Mouse (Mus musculus) heart, postnatal 0 days (tissue): ENCODE measurements around the gene Tbc1d17. TPM values are rescaled to one million over a fixed set of nuclear protein-coding genes. Genes with fewer than 3 reads are reported as not detected.
A peak's percentile ranks its signal among the peaks of the same experiment; 100 is the strongest.

Experiments used
- ATAC-seq: fragments of 200-750 bp; cut with Nextera tagmentation; 2 replicates; pipeline ENCODE4 v1.8.0; 2017; ENCODE audit warnings: low read depth, moderate number of reproducible peaks, moderate library complexity; ENCODE audit not compliant: insufficient read depth
- DNase-seq: peaks from one replicate; pipeline ENCODE4 v3.0.0-alpha.2; 2016; ENCODE audit warnings: low spot score
- H3K27ac ChIP-seq: fragments of 300-500 bp; sonication (generic); 2 replicates; pipeline ENCODE4 v1.5.1; 2014; ENCODE audit warnings: low read depth, mild to moderate bottlenecking
- H3K27me3 ChIP-seq: fragments of 300-500 bp; sonication (generic); 2 replicates; pipeline ENCODE4 v1.6.1; 2014; ENCODE audit warnings: low read length, mixed read lengths; ENCODE audit not compliant: control insufficient read depth, insufficient read depth
- H3K36me3 ChIP-seq: fragments of 300-500 bp; sonication (generic); replicated peaks from 2 replicates; pipeline ENCODE4 v1.6.1; 2014; ENCODE audit warnings: low read length, mixed read lengths; ENCODE audit not compliant: control insufficient read depth, insufficient read depth
- H3K4me1 ChIP-seq: fragments of 300-500 bp; sonication (generic); 2 replicates; pipeline ENCODE4 v1.6.1; 2014; ENCODE audit warnings: antibody characterized with exemption; ENCODE audit not compliant: control insufficient read depth, insufficient read depth
- H3K4me2 ChIP-seq: fragments of 300-500 bp; sonication (generic); 2 replicates; pipeline ENCODE4 v1.6.1; 2014; ENCODE audit warnings: low read depth, mild to moderate bottlenecking, low read length, moderate library complexity
- H3K4me3 ChIP-seq: fragments of 300-500 bp; sonication (generic); 2 replicates; pipeline ENCODE4 v1.5.1; 2014; ENCODE audit warnings: low read depth, low read length
- H3K9ac ChIP-seq: fragments of 300-500 bp; sonication (generic); replicated peaks from 2 replicates; pipeline ENCODE4 v1.6.1; 2014; ENCODE audit warnings: low read depth, low read length, mixed read lengths
- H3K9me3 ChIP-seq: fragments of 300-500 bp; sonication (generic); replicated peaks from 2 replicates; pipeline ENCODE4 v1.6.1; 2016; ENCODE audit warnings: low read length; ENCODE audit not compliant: control insufficient read depth
- CTCF ChIP-seq: IDR thresholded peaks from 2 replicates; pipeline ENCODE4 v1.5.1; 2016; ENCODE audit warnings: antibody characterized with exemption, control low read depth, low read depth
- EP300 ChIP-seq: IDR thresholded peaks from 2 replicates; pipeline ENCODE4 v1.6.1; 2016; ENCODE audit warnings: antibody characterized with exemption, low read depth
- WGBS: fragments of 180-500 bp; shearing (Covaris S2); extraction: QIAGEN DNeasy Blood & Tissue Kit; methylation state at CpG from one replicate; pipeline ENCODE4 v1.1.7; 2014; 5-methylcytosine and 5-hydroxymethylcytosine counted together
- polyA plus RNA-seq: library from polyadenylated mRNA; unstranded; fragments of >200 nt; fragmentation: Nextera tagmentation; extraction: Ambion mirVana; gene quantifications from 2 replicates; pipeline ENCODE4 v1.2.1, GENCODE M21; 2015
- total RNA-seq: library from RNA; depleted of rRNA; stranded (reverse); fragments of >200 nt; gene quantifications from 2 replicates; pipeline ENCODE4 v1.2.3, GENCODE M21; 2014; ENCODE audit warnings: low replicate concordance

Gene Tbc1d17
- total and polyA plus RNA-seq, 2 experiments from 2014 or later: 51.7 to 101 TPM

- Histone ChIP-seq H3K27me3 (no peaks in the 10 kb centered on the region), H3K27ac (peak within 1 kb of the TSS; percentile 98), H3K9me3 (no peaks in the 10 kb centered on the region), H3K36me3 (peaks cover 12% of the 10 kb centered on the region; the same call in 1 of the 2 replicates), H3K4me2 (peak within 1 kb of the TSS; percentile 85), H3K4me1 (peaks cover 37% of the 10 kb centered on the region), H3K9ac (peak within 1 kb of the TSS; percentile 89), H3K4me3 (peak within 1 kb of the TSS; percentile 78)
- DNase-seq (peak; percentile 99), ATAC-seq (peak; percentile 90)
- peak; percentile 84; the same call in 1 of the 2 replicates for TF ChIP-seq EP300
- no peak for TF ChIP-seq CTCF
- whole genome bisulfite sequencing: 0% methylated on average over 47 of the region's 62 CpGs
Measured at GRCm38 (mm10) chr7:44815721-44816469, 33.0 kb downstream of the Tbc1d17 start, which contains the start of the genes Nup62 and Il4i1. Gene Nup62, plus strand, starts transcription at chr7:44816088. Gene Il4i1, plus strand, starts transcription at chr7:44816387.

- no peak for DNase-seq
- no peaks in the 10 kb centered on the region for H3K9me3 ChIP-seq
- TF ChIP-seq CTCF (no peak), EP300 (no peak)
- peak overlapping the region; percentile 85 for H3K4me2 ChIP-seq
- no peaks in the 10 kb centered on the region for H3K27me3 ChIP-seq
- H3K4me1 ChIP-seq: peaks cover 36% of the 10 kb centered on the region
- peaks cover 12% of the 10 kb centered on the region; the same call in 1 of the 2 replicates for H3K36me3 ChIP-seq
- H3K27ac ChIP-seq: peak overlapping the region; percentile 98
- H3K4me3 ChIP-seq: peak overlapping the region; percentile 78
- 28% methylated on average over 14 of the region's 14 CpGs for WGBS
- ATAC-seq: no peak
- H3K9ac ChIP-seq: peak overlapping the region; percentile 8; the same call in 1 of the 2 replicates
Measured at GRCm38 (mm10) chr7:44814952-44815553, 33.8 kb downstream of the Tbc1d17 start.

- no peak overlapping the region for H3K4me2 ChIP-seq
- WGBS: 90% methylated on average over 4 of the region's 4 CpGs
- peaks cover 30% of the 10 kb centered on the region for H3K4me1 ChIP-seq
- H3K27ac ChIP-seq: no peak overlapping the region
- H3K36me3 ChIP-seq: peaks cover 12% of the 10 kb centered on the region; the same call in 1 of the 2 replicates
- no peak for DNase-seq
- no peak overlapping the region for H3K4me3 ChIP-seq
- no peak for TF ChIP-seq EP300
- TF ChIP-seq CTCF: no peak
- H3K27me3 ChIP-seq: no peaks in the 10 kb centered on the region
- no peaks in the 10 kb centered on the region for H3K9me3 ChIP-seq
- no peak overlapping the region for H3K9ac ChIP-seq
- no peak for ATAC-seq
Measured at GRCm38 (mm10) chr7:44814423-44814822, 34.5 kb downstream of the Tbc1d17 start.

GRCm38 (mm10) chr7:44813985-44814384 is 34.9 kb downstream of the Tbc1d17 start:
- peaks cover 26% of the 10 kb centered on the region for H3K4me1 ChIP-seq
- no peak overlapping the region for H3K27ac ChIP-seq
- no peak overlapping the region for H3K4me3 ChIP-seq
- ATAC-seq (no peak), DNase-seq (no peak)
- H3K27me3 ChIP-seq: no peaks in the 10 kb centered on the region
- TF ChIP-seq CTCF (no peak), EP300 (no peak)
- H3K9me3 ChIP-seq: no peaks in the 10 kb centered on the region
- WGBS: 86% methylated on average over 3 of the region's 3 CpGs
- H3K36me3 ChIP-seq: peaks cover 12% of the 10 kb centered on the region; the same call in 1 of the 2 replicates
- H3K4me2 ChIP-seq: no peak overlapping the region
- no peak overlapping the region for H3K9ac ChIP-seq

GRCm38 (mm10) chr7:44812651-44813325 is 36.1 kb downstream of the Tbc1d17 start:
- no peak overlapping the region for H3K4me2 ChIP-seq
- H3K4me3 ChIP-seq: no peak overlapping the region
- peaks cover 14% of the 10 kb centered on the region for H3K4me1 ChIP-seq
- no peaks in the 10 kb centered on the region for H3K27me3 ChIP-seq
- H3K36me3 ChIP-seq: peaks cover 12% of the 10 kb centered on the region; the same call in 1 of the 2 replicates
- no peak overlapping the region for H3K9ac ChIP-seq
- no peaks in the 10 kb centered on the region for H3K9me3 ChIP-seq
- no peak overlapping the region for H3K27ac ChIP-seq
- 81% methylated on average over 19 of the region's 20 CpGs for WGBS
- no peak for DNase-seq
- ATAC-seq: no peak
- TF ChIP-seq CTCF: no peak
- TF ChIP-seq EP300: no peak
